Mouse (Mus musculus): ENCODE measurements around the gene Ly6g5b.

The Ly6g5b gene

GRCm38 (mm10) chr17:35152121-35152520, 36.9 kb upstream of the Ly6g5b start:
- TF ChIP-seq GATA4 (IDR thresholded peaks at IDR 0.05; ENCODE audit: insufficient replicate concordance, low read length) = no peak

GRCm38 (mm10) chr17:35147922-35148639, 32.9 kb upstream of the Ly6g5b start:
- no peak for TF ChIP-seq GATA4 (IDR thresholded peaks at IDR 0.05; ENCODE audit: insufficient replicate concordance, low read length)

- TF ChIP-seq GATA4 (IDR thresholded peaks at IDR 0.05; ENCODE audit: insufficient replicate concordance, low read length) = no peak
These were observed 32.1 kb upstream of the Ly6g5b start for GRCm38 (mm10) chr17:35147348-35147747.

DNA sequence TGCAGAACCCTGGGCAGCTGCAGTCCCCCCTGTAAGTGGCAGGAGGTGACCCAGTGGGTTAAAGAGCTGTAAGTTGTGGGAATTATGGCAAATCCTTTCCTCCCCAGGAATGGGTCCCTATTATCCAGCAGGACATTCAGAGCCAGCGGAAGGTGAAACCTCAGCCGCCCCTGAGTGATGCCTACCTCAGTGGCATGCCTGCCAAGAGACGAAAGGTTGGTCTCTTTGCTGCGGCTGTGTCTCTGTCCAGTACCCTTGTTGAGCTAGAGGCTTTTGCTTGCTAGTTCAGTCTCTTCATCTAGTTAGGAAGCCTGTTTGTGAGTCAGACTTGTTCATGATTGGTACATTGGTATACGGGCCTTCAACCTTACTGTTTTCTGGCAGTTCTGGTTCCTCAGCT, 30.9 kb upstream of the Ly6g5b start:
- no peak for TF ChIP-seq GATA4 (IDR thresholded peaks at IDR 0.05; ENCODE audit: insufficient replicate concordance, low read length)

DNA sequence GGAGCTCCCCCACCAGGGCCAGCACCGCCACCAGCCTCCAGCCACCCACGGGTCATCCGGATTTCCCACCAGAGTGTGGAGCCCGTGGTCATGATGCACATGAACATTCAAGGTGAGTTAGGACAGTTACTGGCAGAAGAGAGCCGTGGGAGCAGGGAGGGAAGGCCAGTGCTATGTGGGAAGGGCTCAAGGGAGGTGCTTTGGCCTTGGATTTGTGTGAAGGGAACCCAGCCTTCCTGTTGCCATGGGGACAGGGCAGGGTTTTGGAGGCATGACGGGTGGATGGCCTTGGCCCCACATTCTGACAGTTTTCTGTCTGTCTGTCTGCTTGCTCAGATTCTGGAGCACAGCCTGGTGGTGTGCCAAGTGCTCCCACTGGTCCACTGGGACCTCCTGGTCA, 26.7 kb upstream of the Ly6g5b start:
- no peak for TF ChIP-seq GATA4 (IDR thresholded peaks at IDR 0.05; ENCODE audit: insufficient replicate concordance, low read length)

- no peak for TF ChIP-seq GATA4 (IDR thresholded peaks at IDR 0.05; ENCODE audit: insufficient replicate concordance, low read length)
These were observed 25.3 kb upstream of the Ly6g5b start for GRCm38 (mm10) chr17:35140490-35140996.

DNA sequence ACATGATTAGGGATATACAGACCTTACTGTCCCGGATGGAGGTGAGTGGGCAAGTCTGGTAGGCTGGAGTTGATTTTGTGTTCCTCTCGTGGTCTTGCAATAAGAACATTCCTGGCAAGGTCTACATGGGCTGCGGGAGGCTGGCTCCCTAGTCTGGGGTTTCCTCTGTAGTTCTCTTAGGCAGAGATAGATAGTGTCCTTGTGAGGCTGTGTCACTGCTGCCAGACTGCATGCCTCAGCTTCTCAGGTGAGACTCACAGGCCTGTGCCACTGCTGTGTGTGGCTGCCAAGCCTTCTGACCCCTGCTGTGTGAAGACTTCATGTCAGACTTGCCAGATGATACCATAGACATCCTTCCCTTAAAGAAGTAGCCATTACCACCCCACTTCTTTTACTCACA, 24.0 kb upstream of the Ly6g5b start:
- no peak for TF ChIP-seq GATA4 (IDR thresholded peaks at IDR 0.05; ENCODE audit: insufficient replicate concordance, low read length)

DNA sequence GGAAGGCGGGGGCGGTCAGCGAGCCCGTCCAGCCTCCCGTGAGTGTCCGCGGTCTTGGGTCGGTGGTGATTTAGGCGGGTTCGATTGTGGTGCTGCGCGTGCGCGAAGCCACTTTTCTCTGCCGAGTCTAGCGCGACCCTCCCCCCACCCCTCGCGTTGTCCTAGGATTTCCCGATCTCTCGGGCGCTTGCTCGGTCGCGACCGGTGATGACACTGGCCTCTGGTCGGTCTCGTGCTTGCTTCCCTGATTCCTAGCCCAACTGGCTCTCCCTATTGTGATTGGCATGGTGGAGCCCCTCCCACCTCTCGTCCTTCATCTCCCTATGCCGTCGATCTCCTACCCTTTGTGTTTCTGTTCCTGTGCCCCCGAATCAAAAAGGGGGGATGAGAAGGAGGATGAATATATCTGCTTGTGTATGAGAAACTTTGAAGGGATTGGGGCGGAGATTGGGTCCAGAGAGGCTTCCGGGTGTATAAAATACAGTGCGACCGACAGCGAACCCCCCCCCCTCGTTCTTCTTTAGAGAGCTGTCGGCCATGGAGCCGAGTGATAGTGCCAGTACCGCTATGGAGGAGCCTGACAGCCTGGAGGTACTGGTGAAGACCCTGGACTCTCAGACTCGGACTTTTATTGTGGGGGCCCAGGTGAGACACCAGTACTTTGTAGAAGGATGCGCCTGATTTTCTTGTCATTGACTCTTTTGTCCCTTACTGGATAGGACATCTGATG, 20.5 kb upstream of the Ly6g5b start:
- TF ChIP-seq GATA4 (IDR thresholded peaks at IDR 0.05; ENCODE audit: insufficient replicate concordance, low read length) = no peak

- peak; percentile 47; the same call in 1 of the 2 replicates for TF ChIP-seq GATA4 (IDR thresholded peaks at IDR 0.05; ENCODE audit: insufficient replicate concordance, low read length)
These were observed 19.8 kb upstream of the Ly6g5b start, which contains the start of gene Bag6 for GRCm38 (mm10) chr17:35134801-35135590. Gene Bag6 (plus strand): TSS chr17:35135178.

DNA sequence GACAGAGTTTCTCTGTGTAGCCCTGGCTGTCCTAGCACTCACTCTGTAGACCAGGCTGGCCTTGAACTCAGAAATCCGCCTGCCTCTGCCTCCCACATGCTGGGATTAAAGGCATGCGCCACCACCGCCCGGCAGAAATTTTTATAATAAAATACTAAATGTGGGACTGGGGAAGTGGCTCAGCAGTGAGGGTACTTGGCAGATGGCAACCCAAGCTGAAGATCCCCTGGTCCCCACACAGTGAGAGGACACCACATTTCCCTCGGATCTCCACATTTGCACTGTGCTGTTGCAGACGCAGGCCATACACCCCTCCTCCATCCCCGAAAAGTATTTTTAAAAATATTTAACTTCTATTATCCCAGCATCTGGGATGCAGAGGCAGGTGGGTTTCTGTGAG, 18.3 kb upstream of the Ly6g5b start:
- TF ChIP-seq GATA4 (IDR thresholded peaks at IDR 0.05; ENCODE audit: insufficient replicate concordance, low read length) = no peak

DNA sequence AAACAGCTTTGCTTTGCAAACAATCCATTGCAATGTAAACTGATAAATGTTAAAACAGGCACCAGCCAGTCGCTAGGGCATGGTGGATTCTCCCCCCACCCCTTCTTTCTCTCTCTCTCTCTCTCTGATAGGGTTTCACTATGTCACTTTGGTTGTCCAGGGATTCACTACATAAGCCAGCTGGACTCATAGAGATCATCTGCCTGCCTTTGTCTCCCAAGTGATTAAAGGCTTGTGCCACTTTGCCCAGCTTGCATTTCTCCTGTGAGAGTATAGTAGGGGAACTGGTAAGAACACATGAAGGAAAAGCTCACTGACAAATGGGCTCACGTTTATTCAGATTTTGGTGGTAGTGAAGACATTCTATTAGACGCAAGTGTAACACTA, 16.9 kb upstream of the Ly6g5b start:
- no peak for TF ChIP-seq GATA4 (IDR thresholded peaks at IDR 0.05; ENCODE audit: insufficient replicate concordance, low read length)

- TF ChIP-seq GATA4 (IDR thresholded peaks at IDR 0.05; ENCODE audit: insufficient replicate concordance, low read length) = no peak
These were observed 16.4 kb upstream of the Ly6g5b start, which contains the start of gene Apom for GRCm38 (mm10) chr17:35131500-35132173. Gene Apom (minus strand): TSS chr17:35132050.

DNA sequence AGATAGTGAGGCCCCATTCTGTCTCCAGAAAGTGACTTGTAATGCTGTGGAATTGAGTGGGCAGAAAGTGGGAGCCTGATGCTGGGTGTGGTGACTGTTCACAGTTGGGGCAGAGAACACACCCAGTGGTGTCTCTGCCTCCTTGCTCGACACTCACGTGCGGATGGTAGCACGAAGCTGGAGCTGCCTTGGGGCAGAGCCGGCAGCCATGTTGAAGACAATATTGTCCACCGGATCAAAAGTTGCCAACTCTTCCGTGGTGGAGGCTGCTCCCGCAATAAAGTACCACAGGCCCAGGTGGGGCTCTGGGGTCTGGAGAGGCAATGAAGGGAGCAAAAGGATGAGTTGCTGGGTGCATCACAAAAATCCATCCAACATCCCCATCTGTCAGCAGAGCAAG, 15.8 kb upstream of the Ly6g5b start:
- no peak for TF ChIP-seq GATA4 (IDR thresholded peaks at IDR 0.05; ENCODE audit: insufficient replicate concordance, low read length)

GRCm38 (mm10) chr17:35128996-35129395, 13.8 kb upstream of the Ly6g5b start:
- no peak for TF ChIP-seq GATA4 (IDR thresholded peaks at IDR 0.05; ENCODE audit: insufficient replicate concordance, low read length)

DNA sequence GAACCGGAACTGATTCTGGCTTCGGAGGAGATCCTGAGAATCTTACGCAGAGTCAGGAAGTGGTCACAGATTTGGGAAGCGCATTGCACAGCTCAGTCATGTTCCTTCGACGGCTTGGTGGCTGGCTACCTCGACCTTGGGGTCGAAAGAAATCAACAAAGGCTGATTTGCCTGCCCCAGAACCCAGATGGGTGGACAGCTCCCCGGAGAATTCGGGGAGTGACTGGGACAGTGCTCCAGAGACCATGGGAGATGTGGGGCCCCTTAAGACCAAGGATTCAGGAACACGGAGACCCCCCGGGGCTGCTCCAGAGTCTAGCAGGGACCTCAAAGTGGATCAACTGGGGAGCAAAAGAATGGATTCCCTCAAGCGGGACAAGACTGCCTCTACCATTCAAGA, 11.8 kb upstream of the Ly6g5b start:
- TF ChIP-seq GATA4 (IDR thresholded peaks at IDR 0.05; ENCODE audit: insufficient replicate concordance, low read length) = no peak
